Mouse (Mus musculus) bone marrow, adult 2 months (tissue): Measurements from ENCODE around the gene Heca.

Experiments used
- CTCF ChIP-seq: fragments of 200-500 bp; IDR thresholded peaks from 2 replicates; pipeline ENCODE4 v1.5.1; 2011; ENCODE audit warnings: low read length, control low read depth; ENCODE audit not compliant: control insufficient read depth, insufficient read depth
- POLR2A ChIP-seq: fragments of 200-500 bp; IDR thresholded peaks from 2 replicates; pipeline ENCODE4 v1.6.1; 2011; ENCODE audit warnings: low read depth, mild to moderate bottlenecking, control low read depth, low read length, borderline replicate concordance; ENCODE audit not compliant: control insufficient read depth

GRCm38 (mm10) chr10:17933622-17934021 is 14.2 kb downstream of the Heca start:
- TF ChIP-seq POLR2A (no peak), CTCF (no peak)
